Mouse (Mus musculus) CH12.LX (cell line): ENCODE results near the gene Cfap45. TPM values are rescaled to one million over a fixed set of nuclear protein-coding genes. Genes with fewer than 3 reads are reported as not detected.

Experiments
- DNase-seq: peaks from one replicate; pipeline ENCODE4 v3.0.0-alpha.2; 2013; ENCODE audit errors: extremely low read depth
- H3K27ac ChIP-seq: 2 replicates; pipeline ENCODE4 v1.5.1; 2012; ENCODE audit warnings: low read depth, mild to moderate bottlenecking, control low read depth, moderate library complexity; ENCODE audit not compliant: insufficient read depth
- H3K27me3 ChIP-seq: replicated peaks from 2 replicates; pipeline ENCODE3; 2012; ENCODE audit warnings: inconsistent platforms
- H3K36me3 ChIP-seq, 2 experiments: replicated peaks in 1 of 2; 2 replicates each; pipeline versions ENCODE3 to v1.6.1; 2012; ENCODE audit warnings: inconsistent platforms in 1 of 2, low read length in 1 of 2, mild to moderate bottlenecking in 1 of 2, mixed read lengths in 1 of 2, moderate library complexity in 1 of 2; ENCODE audit not compliant: control insufficient read depth in 1 of 2, insufficient read depth in 1 of 2
- H3K4me1 ChIP-seq, 2 experiments: 2 replicates each; pipeline ENCODE4 v1.6.1; 2012; ENCODE audit warnings: inconsistent platforms in 1 of 2, moderate library complexity in 1 of 2; ENCODE audit not compliant: insufficient read depth in 2 of 2, control insufficient read depth in 1 of 2
- H3K4me2 ChIP-seq: 2 replicates; pipeline ENCODE4 v1.6.1; 2012; ENCODE audit warnings: low read depth, mild to moderate bottlenecking, control low read depth; ENCODE audit not compliant: poor library complexity, insufficient read depth, severe bottlenecking
- H3K4me3 ChIP-seq, 3 experiments: fragments of 150-350 bp in 1 of 3; sonication (generic) in 1 of 3; replicated peaks in 1 of 3; 2 replicates each; pipeline versions ENCODE3 to v1.5.1; 2011 to 2012; ENCODE audit warnings: low read depth in 2 of 3, low read length in 2 of 3, mild to moderate bottlenecking in 2 of 3, moderate library complexity in 2 of 3, control low read depth in 1 of 3, improper control_type of control experiment in 1 of 3, inconsistent platforms in 1 of 3, mixed read lengths in 1 of 3; ENCODE audit not compliant: poor library complexity in 1 of 3
- H3K79me2 ChIP-seq: replicated peaks from 2 replicates; pipeline ENCODE4 v1.6.1; 2012; ENCODE audit warnings: mild to moderate bottlenecking, moderate library complexity; ENCODE audit not compliant: control insufficient read depth, poor library complexity, insufficient read depth, severe bottlenecking; ENCODE audit errors: extremely low read depth
- H3K9ac ChIP-seq: 2 replicates; pipeline ENCODE4 v1.6.1; 2012; ENCODE audit warnings: low read depth, mild to moderate bottlenecking, control low read depth, moderate library complexity; ENCODE audit not compliant: insufficient read depth
- H3K9me3 ChIP-seq: replicated peaks from 2 replicates; pipeline ENCODE3; 2012; ENCODE audit warnings: low read length, inconsistent platforms, mixed read lengths
- BHLHE40 ChIP-seq: IDR thresholded peaks from 2 replicates; pipeline ENCODE4 v1.6.1; 2011; ENCODE audit warnings: mild to moderate bottlenecking, low read depth, low read length, improper control_type of control experiment
- CHD1 ChIP-seq: IDR thresholded peaks from 2 replicates; pipeline ENCODE4 v1.6.1; 2012; ENCODE audit warnings: low read depth, low read length, improper control_type of control experiment, inconsistent platforms
- CHD2 ChIP-seq: IDR thresholded peaks from 2 replicates; pipeline ENCODE4 v1.6.1; 2011; ENCODE audit warnings: low read length, improper control_type of control experiment
- E2F4 ChIP-seq: IDR thresholded peaks from 2 replicates; pipeline ENCODE4 v1.6.1; 2011; ENCODE audit warnings: low read depth, low read length, improper control_type of control experiment; ENCODE audit not compliant: insufficient replicate concordance
- EP300 ChIP-seq: IDR thresholded peaks from 2 replicates; pipeline ENCODE4 v1.6.1; 2011; ENCODE audit warnings: low read length, improper control_type of control experiment
- ETS1 ChIP-seq: conservative IDR thresholded peaks from 2 replicates; pipeline ENCODE4 v1.6.1; 2012; ENCODE audit warnings: low read depth, mild to moderate bottlenecking, inconsistent platforms, low read length, improper control_type of control experiment, moderate library complexity
- GABPA ChIP-seq: IDR thresholded peaks from 2 replicates; pipeline ENCODE4 v1.6.1; 2012; ENCODE audit warnings: low read depth, low read length, improper control_type of control experiment, inconsistent platforms; ENCODE audit not compliant: insufficient replicate concordance
- IRF4 ChIP-seq: IDR thresholded peaks from 2 replicates; pipeline ENCODE4 v1.6.1; 2014; ENCODE audit warnings: low read depth, mild to moderate bottlenecking, inconsistent platforms, low read length, improper control_type of control experiment
- JUN ChIP-seq: IDR thresholded peaks from 2 replicates; pipeline ENCODE4 v1.6.1; 2011; ENCODE audit warnings: low read depth, mild to moderate bottlenecking, low read length, improper control_type of control experiment, moderate library complexity; ENCODE audit not compliant: insufficient read depth
- JUND ChIP-seq: conservative IDR thresholded peaks from 2 replicates; pipeline ENCODE4 v1.6.1; 2011; ENCODE audit warnings: low read depth, low read length, improper control_type of control experiment
- KAT2A ChIP-seq: IDR thresholded peaks from 2 replicates; pipeline ENCODE4 v1.6.1; 2012; ENCODE audit warnings: low read length, improper control_type of control experiment, inconsistent platforms; ENCODE audit not compliant: insufficient replicate concordance
- MAX ChIP-seq: IDR thresholded peaks from 2 replicates; pipeline ENCODE4 v1.6.1; 2011; ENCODE audit warnings: low read length, improper control_type of control experiment
- MEF2A ChIP-seq: IDR thresholded peaks from 2 replicates; pipeline ENCODE4 v1.6.1; 2014; ENCODE audit warnings: low read depth, mild to moderate bottlenecking, inconsistent platforms, low read length, improper control_type of control experiment, borderline replicate concordance
- PAX5 ChIP-seq: IDR thresholded peaks from 2 replicates; pipeline ENCODE4 v1.6.1; 2012; ENCODE audit warnings: low read length, inconsistent platforms, mixed read lengths
- POLR2AphosphoS2 ChIP-seq: IDR thresholded peaks from 2 replicates; pipeline ENCODE4 v1.6.1; 2011; ENCODE audit warnings: low read depth, low read length, improper control_type of control experiment
- RAD21 ChIP-seq: IDR thresholded peaks from 2 replicates; pipeline ENCODE4 v1.6.1; 2011; ENCODE audit warnings: low read depth, mild to moderate bottlenecking, low read length, improper control_type of control experiment, moderate library complexity
- SMC3 ChIP-seq: IDR thresholded peaks from 2 replicates; pipeline ENCODE4 v1.6.1; 2011; ENCODE audit warnings: low read depth, low read length, improper control_type of control experiment
- TCF12 ChIP-seq: IDR thresholded peaks from 2 replicates; pipeline ENCODE4 v1.6.1; 2014; ENCODE audit warnings: low read depth, mild to moderate bottlenecking, inconsistent platforms, low read length, improper control_type of control experiment
- UBTF ChIP-seq: IDR thresholded peaks from 2 replicates; pipeline ENCODE4 v1.6.1; 2012; ENCODE audit warnings: low read depth, mild to moderate bottlenecking, inconsistent platforms, low read length, improper control_type of control experiment, moderate library complexity
- USF1 ChIP-seq: IDR thresholded peaks from 2 replicates; pipeline ENCODE4 v1.6.1; 2014; ENCODE audit warnings: low read depth, mild to moderate bottlenecking, inconsistent platforms, low read length, improper control_type of control experiment
- ZNF384 ChIP-seq: IDR thresholded peaks from 2 replicates; pipeline ENCODE4 v1.6.1; 2012; ENCODE audit warnings: low read depth, low read length, improper control_type of control experiment, inconsistent platforms
- dilution Hi-C: fragments of 300-500 bp; cut with MboI; formaldehyde crosslinking; loops from 2 replicates; pipeline ENCODE4 v1.14.3; 2020; ENCODE audit warnings: low sequenced_read_pairs; ENCODE audit not compliant: extremely low pct_unique_long_range_greater_than_20kb, extremely low pct_ligation_motif_present
- in situ Hi-C: fragments of 300-500 bp; cut with MboI; formaldehyde crosslinking; loops from 3 replicates; pipeline ENCODE4 v1.14.3; 2019; ENCODE audit warnings: low sequenced_read_pairs, low pct_ligation_motif_present, low pct_unique_long_range_greater_than_20kb, mixed read lengths
- polyA plus RNA-seq: library from polyadenylated mRNA; unstranded; fragments of >175 nt; gene quantifications from 2 replicates; pipeline ENCODE4 v1.2.1, GENCODE M21; 2012; ENCODE audit warnings: low read depth; ENCODE audit not compliant: insufficient read length
- total RNA-seq, 2 experiments: library from RNA; depleted of rRNA; stranded (reverse); fragments of 300-350 nt in 1 of 2; fragments of >200 nt in 1 of 2; gene quantifications; 2 replicates each; pipeline ENCODE4 v1.2.3; 2012 to 2014

Cfap45 gene
- total and polyA plus RNA-seq, 3 experiments, result not detected

DNA sequence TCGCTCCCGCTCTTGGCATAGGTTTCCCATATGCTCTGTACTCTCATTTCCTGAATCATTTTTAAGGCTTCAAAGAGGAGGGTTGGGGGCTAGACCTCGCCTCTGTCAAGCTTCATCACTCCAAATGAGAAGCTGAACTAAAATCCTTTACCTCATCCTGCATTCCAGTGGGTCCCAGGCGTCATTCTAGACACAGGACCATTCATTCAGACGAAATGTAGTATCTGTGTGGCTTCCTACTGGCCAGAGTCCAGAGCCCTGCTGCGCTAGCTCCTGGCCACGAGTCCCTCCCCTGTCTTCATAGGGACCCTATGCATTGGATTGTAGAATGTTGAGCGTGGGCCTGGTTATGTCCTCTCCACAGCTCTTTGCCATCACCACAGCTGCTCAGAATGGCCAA lies 15.8 kb upstream of the Cfap45 start:
- H3K27ac ChIP-seq, result no peak overlapping the region
- H3K27me3 ChIP-seq, result no peaks in the 10 kb centered on the region
- H3K9ac ChIP-seq, result no peak overlapping the region
- H3K9me3 ChIP-seq, result no peaks in the 10 kb centered on the region
- H3K79me2 ChIP-seq, result peaks cover 47% of the 10 kb centered on the region
- peaks cover 35 to 73% of the 10 kb centered on the region in 2 experiments for H3K36me3 ChIP-seq
- no peak overlapping the region for H3K4me2 ChIP-seq
- H3K4me3 ChIP-seq, result no peak overlapping the region
- in situ Hi-C loops, result no loop called here
- TF ChIP-seq IRF4 (no peak), CHD1 (no peak), MEF2A (no peak), JUN (no peak), E2F4 (no peak), USF1 (no peak), PAX5 (no peak), GABPA (no peak), EP300 (no peak)
- TF ChIP-seq, all 38 proteins: peak for 0
- dilution Hi-C loops, result no loop called here
- DNase-seq, result no peak
- peaks cover 22 to 62% of the 10 kb centered on the region in 2 experiments for H3K4me1 ChIP-seq

- Histone ChIP-seq H3K4me3 (no peak overlapping the region), H3K4me1 (peaks cover 22 to 67% of the 10 kb centered on the region in 2 experiments), H3K36me3 (peaks cover 35 to 75% of the 10 kb centered on the region in 2 experiments), H3K4me2 (no peak overlapping the region), H3K9ac (no peak overlapping the region), H3K79me2 (peaks cover 27% of the 10 kb centered on the region), H3K27ac (no peak overlapping the region)
- in situ Hi-C loops (no loop called here), dilution Hi-C loops (no loop called here)
- no peak for DNase-seq
- no peak for TF ChIP-seq GABPA
- TF ChIP-seq, all 38 proteins: peak for 0
- H3K9me3 ChIP-seq, result no peaks in the 10 kb centered on the region
- H3K27me3 ChIP-seq, result no peaks in the 10 kb centered on the region
Measured at GRCm38 (mm10) chr1:172507001-172507400, 13.6 kb upstream of the Cfap45 start.

DNA sequence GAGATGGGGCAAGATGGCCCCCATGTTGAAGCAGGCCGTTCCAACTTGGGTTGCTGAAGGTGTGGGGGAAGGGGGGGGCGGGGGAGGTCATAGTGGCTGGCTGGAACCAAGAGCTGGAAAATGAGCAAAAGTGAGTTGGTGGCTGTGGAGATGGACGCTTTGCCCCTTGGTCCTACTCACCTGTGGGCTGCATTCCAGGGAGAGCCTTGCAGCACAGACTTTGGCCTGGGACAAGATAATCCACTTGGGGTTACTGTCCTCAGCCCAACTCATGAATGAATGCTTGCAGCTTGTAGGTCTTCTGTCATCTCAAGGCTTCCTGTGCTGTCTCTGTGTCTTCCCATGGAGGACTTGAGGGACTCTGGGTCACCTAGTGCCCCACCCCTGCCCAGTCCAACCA lies 12.9 kb upstream of the Cfap45 start:
- H3K27me3 ChIP-seq, result no peaks in the 10 kb centered on the region
- H3K4me1 ChIP-seq, result peaks cover 21 to 67% of the 10 kb centered on the region in 2 experiments
- no peak for DNase-seq
- H3K4me2 ChIP-seq, result no peak overlapping the region
- in situ Hi-C loops (no loop called here), dilution Hi-C loops (no loop called here)
- H3K27ac ChIP-seq, result no peak overlapping the region
- H3K4me3 ChIP-seq, result no peak overlapping the region
- peaks cover 20% of the 10 kb centered on the region for H3K79me2 ChIP-seq
- H3K9me3 ChIP-seq, result no peaks in the 10 kb centered on the region
- TF ChIP-seq KAT2A (no peak), ETS1 (no peak), UBTF (no peak), ZNF384 (no peak), EP300 (no peak), JUND (no peak), POLR2AphosphoS2 (no peak), SMC3 (no peak), BHLHE40 (no peak), TCF12 (no peak), MAX (no peak), CHD1 (no peak), CHD2 (no peak), RAD21 (no peak), JUN (no peak)
- TF ChIP-seq, all 38 proteins: peak for 0
- H3K36me3 ChIP-seq, result peaks cover 35 to 68% of the 10 kb centered on the region in 2 experiments
- no peak overlapping the region for H3K9ac ChIP-seq
